Mouse (Mus musculus): ENCODE results near the gene Slc45a1. TPM values are rescaled to one million over a fixed set of nuclear protein-coding genes. Genes with fewer than 3 reads are reported as not detected.
A peak's percentile ranks its signal among the peaks of the same experiment; 100 is the strongest.

Slc45a1 gene
- polyA plus RNA-seq, 1 experiment from 2014 or later, result 0.63 TPM

- no peak overlapping the region for H3K9ac ChIP-seq (ENCODE audit: low read length)
- H3K4me3 ChIP-seq (ENCODE audit: low read depth, low read length), result no peak overlapping the region
- H3K36me3 ChIP-seq (ENCODE audit: control insufficient read depth, insufficient read depth, low read length), result no peaks in the 10 kb centered on the region
- no peaks in the 10 kb centered on the region for H3K9me3 ChIP-seq (ENCODE audit: control insufficient read depth, low read length)
- H3K27ac ChIP-seq (replicated peaks), result no peak overlapping the region
- no peak for TF ChIP-seq EP300 (optimal IDR thresholded peaks at IDR 0.05)
- no peak for TF ChIP-seq CTCF (IDR thresholded peaks at IDR 0.05; ENCODE audit: low read depth)
- H3K4me1 ChIP-seq (replicated peaks; ENCODE audit: control insufficient read depth, insufficient read depth), result no peaks in the 10 kb centered on the region
- no peak overlapping the region for H3K4me2 ChIP-seq (replicated peaks; ENCODE audit: low read depth)
- no peaks in the 10 kb centered on the region for H3K27me3 ChIP-seq (ENCODE audit: control insufficient read depth, insufficient read depth, low read length)
- ATAC-seq (ENCODE audit: low FRiP score, low TSS enrichment) (no peak), DNase-seq (ENCODE audit: low spot score) (no peak)
- 86% methylated on average over 10 of the region's 10 CpGs for WGBS
Observed at GRCm38 (mm10) chr4:150689553-150689952, 37.6 kb upstream of the Slc45a1 start.

GRCm38 (mm10) chr4:150687126-150687753 is 35.3 kb upstream of the Slc45a1 start:
- DNase-seq (ENCODE audit: low spot score) (no peak), ATAC-seq (ENCODE audit: low FRiP score, low TSS enrichment) (no peak)
- H3K27ac ChIP-seq (replicated peaks), result no peak overlapping the region

GRCm38 (mm10) chr4:150686538-150686937 is 34.6 kb upstream of the Slc45a1 start:
- TF ChIP-seq CTCF (IDR thresholded peaks at IDR 0.05; ENCODE audit: low read depth) (no peak), EP300 (optimal IDR thresholded peaks at IDR 0.05) (no peak)
- Histone ChIP-seq H3K27ac (replicated peaks) (no peak overlapping the region), H3K9ac (ENCODE audit: low read length) (no peak overlapping the region), H3K36me3 (ENCODE audit: control insufficient read depth, insufficient read depth, low read length) (no peaks in the 10 kb centered on the region), H3K9me3 (ENCODE audit: control insufficient read depth, low read length) (no peaks in the 10 kb centered on the region), H3K4me1 (replicated peaks; ENCODE audit: control insufficient read depth, insufficient read depth) (no peaks in the 10 kb centered on the region), H3K4me2 (replicated peaks; ENCODE audit: low read depth) (no peak overlapping the region), H3K4me3 (ENCODE audit: low read depth, low read length) (no peak overlapping the region), H3K27me3 (ENCODE audit: control insufficient read depth, insufficient read depth, low read length) (no peaks in the 10 kb centered on the region)
- no peak for ATAC-seq (ENCODE audit: low FRiP score, low TSS enrichment)
- DNase-seq (ENCODE audit: low spot score), result no peak

More at GRCm38 (mm10) chr4:150687126-150687753, 35.3 kb upstream of the Slc45a1 start:
- TF ChIP-seq CTCF (IDR thresholded peaks at IDR 0.05; ENCODE audit: low read depth) (no peak), EP300 (optimal IDR thresholded peaks at IDR 0.05) (no peak)
- WGBS, result 69% methylated on average over 10 of the region's 10 CpGs
- H3K9me3 ChIP-seq (ENCODE audit: control insufficient read depth, low read length), result no peaks in the 10 kb centered on the region
- no peaks in the 10 kb centered on the region for H3K27me3 ChIP-seq (ENCODE audit: control insufficient read depth, insufficient read depth, low read length)
- H3K9ac ChIP-seq (ENCODE audit: low read length), result no peak overlapping the region
- no peaks in the 10 kb centered on the region for H3K36me3 ChIP-seq (ENCODE audit: control insufficient read depth, insufficient read depth, low read length)
- no peak overlapping the region for H3K4me3 ChIP-seq (ENCODE audit: low read depth, low read length)
- no peak overlapping the region for H3K4me2 ChIP-seq (replicated peaks; ENCODE audit: low read depth)
- H3K4me1 ChIP-seq (replicated peaks; ENCODE audit: control insufficient read depth, insufficient read depth), result no peaks in the 10 kb centered on the region

- Histone ChIP-seq H3K36me3 (ENCODE audit: control insufficient read depth, insufficient read depth, low read length) (no peaks in the 10 kb centered on the region), H3K4me2 (replicated peaks; ENCODE audit: low read depth) (no peak overlapping the region), H3K27ac (replicated peaks) (peak overlapping the region; percentile 78), H3K4me3 (ENCODE audit: low read depth, low read length) (no peak overlapping the region), H3K9me3 (ENCODE audit: control insufficient read depth, low read length) (no peaks in the 10 kb centered on the region), H3K9ac (ENCODE audit: low read length) (no peak overlapping the region), H3K27me3 (ENCODE audit: control insufficient read depth, insufficient read depth, low read length) (no peaks in the 10 kb centered on the region), H3K4me1 (replicated peaks; ENCODE audit: control insufficient read depth, insufficient read depth) (no peaks in the 10 kb centered on the region)
- no peak for DNase-seq (ENCODE audit: low spot score)
- peak; percentile 36 for ATAC-seq (ENCODE audit: low FRiP score, low TSS enrichment)
- TF ChIP-seq EP300 (optimal IDR thresholded peaks at IDR 0.05) (no peak), CTCF (IDR thresholded peaks at IDR 0.05; ENCODE audit: low read depth) (no peak)
- WGBS, result 53% methylated on average over 8 of the region's 8 CpGs
Observed at GRCm38 (mm10) chr4:150685778-150686493, 34.0 kb upstream of the Slc45a1 start.

- 21% methylated on average over 15 of the region's 15 CpGs for WGBS
- no peaks in the 10 kb centered on the region for H3K27me3 ChIP-seq (ENCODE audit: control insufficient read depth, insufficient read depth, low read length)
- H3K27ac ChIP-seq (replicated peaks), result peak overlapping the region; percentile 78
- no peak overlapping the region for H3K9ac ChIP-seq (ENCODE audit: low read length)
- peak overlapping the region; percentile 6; the same call in 1 of the 2 replicates for H3K4me2 ChIP-seq (replicated peaks; ENCODE audit: low read depth)
- no peaks in the 10 kb centered on the region for H3K9me3 ChIP-seq (ENCODE audit: control insufficient read depth, low read length)
- no peak overlapping the region for H3K4me3 ChIP-seq (ENCODE audit: low read depth, low read length)
- TF ChIP-seq CTCF (IDR thresholded peaks at IDR 0.05; ENCODE audit: low read depth) (no peak), EP300 (optimal IDR thresholded peaks at IDR 0.05) (peak; percentile 43)
- DNase-seq (ENCODE audit: low spot score), result peak; percentile 64
- peak; percentile 92 for ATAC-seq (ENCODE audit: low FRiP score, low TSS enrichment)
- H3K4me1 ChIP-seq (replicated peaks; ENCODE audit: control insufficient read depth, insufficient read depth), result no peaks in the 10 kb centered on the region
- no peaks in the 10 kb centered on the region for H3K36me3 ChIP-seq (ENCODE audit: control insufficient read depth, insufficient read depth, low read length)
Observed at GRCm38 (mm10) chr4:150685043-150685777, 33.2 kb upstream of the Slc45a1 start.
